Comparison of ENCODE assay signal across 17 mouse cellular contexts in genomic region chr9:67922350-67922749, GRCm38 (mm10).
"Had no signal": no experiment of that assay in that cellular context is flagged by ENCODE, and none has a peak within 500 bp of the region (broad histone marks: within the 10 kb centered on the region; RNA-seq: fewer than 3 reads in every experiment).

No protein-coding gene starts in this region.

- H3K27me3 ChIP-seq: midbrain, embryonic 15.5 days; neural tube, embryonic 13.5 days; neural tube, embryonic 15.5 days had no signal

- ATAC-seq: midbrain, embryonic 15.5 days had no signal

- H3K9ac ChIP-seq: liver, embryonic 14.5 days; lung, embryonic 14.5 days; midbrain, embryonic 15.5 days; neural tube, embryonic 13.5 days; neural tube, embryonic 15.5 days had no signal

- H3K9me3 ChIP-seq: midbrain, embryonic 15.5 days; neural tube, embryonic 13.5 days; neural tube, embryonic 15.5 days had no signal

- H3K4me1 ChIP-seq: midbrain, embryonic 15.5 days; neural tube, embryonic 13.5 days; neural tube, embryonic 15.5 days had no signal

- DNase-seq: lung, adult 18-20 months; lung, embryonic 14.5 days; lung, postnatal 10 days; lung, postnatal 4 days; right cerebral cortex, adult 18-20 months; right cerebral cortex, postnatal 25 days; right cerebral cortex, postnatal 4 days; spleen, adult 18-20 months; thymus, adult 2 months; thymus, postnatal 25 days; thymus, postnatal 4 days had no signal

- H3K4me2 ChIP-seq: lung, embryonic 14.5 days; midbrain, embryonic 11.5 days; midbrain, embryonic 15.5 days; neural tube, embryonic 13.5 days; neural tube, embryonic 15.5 days had no signal

- H3K4me3 ChIP-seq: midbrain, embryonic 15.5 days; myocyte; neural tube, embryonic 13.5 days; neural tube, embryonic 15.5 days had no signal

- H3K27ac ChIP-seq: liver, embryonic 14.5 days; midbrain, embryonic 15.5 days; neural tube, embryonic 13.5 days; neural tube, embryonic 15.5 days had no signal
